Mouse (Mus musculus): ENCODE measurements around the gene Arl15. TPM values are rescaled to one million over a fixed set of nuclear protein-coding genes. Genes with fewer than 3 reads are reported as not detected.
A peak's percentile ranks its signal among the peaks of the same experiment; 100 is the strongest.

Arl15 gene
- total RNA-seq, 2 experiments from 2014 or later, result 5.9 to 8.2 TPM

DNA sequence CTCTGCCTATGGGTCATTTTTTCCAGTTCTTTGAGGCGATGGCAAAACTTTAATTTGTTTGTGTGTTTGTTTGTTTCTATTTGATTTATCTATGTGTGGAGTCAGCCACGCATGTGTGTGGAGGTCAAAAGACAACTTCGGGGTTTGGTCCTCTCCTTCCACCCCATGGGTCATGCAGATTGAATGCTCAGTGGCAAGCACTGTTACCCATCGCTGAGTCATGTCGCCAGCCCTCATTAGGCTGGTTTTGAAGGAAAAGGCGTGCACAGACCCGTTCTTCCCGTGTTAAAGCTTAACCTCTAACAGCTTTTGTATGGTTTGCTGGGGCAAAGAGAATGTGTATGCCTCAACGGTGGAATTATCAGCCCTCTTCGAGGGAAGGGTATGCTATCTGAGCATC is 315.1 kb downstream of the Arl15 start:
- intact Hi-C loops (cut with DNase I; ENCODE audit: low total_unique reads), result no loop called here

DNA sequence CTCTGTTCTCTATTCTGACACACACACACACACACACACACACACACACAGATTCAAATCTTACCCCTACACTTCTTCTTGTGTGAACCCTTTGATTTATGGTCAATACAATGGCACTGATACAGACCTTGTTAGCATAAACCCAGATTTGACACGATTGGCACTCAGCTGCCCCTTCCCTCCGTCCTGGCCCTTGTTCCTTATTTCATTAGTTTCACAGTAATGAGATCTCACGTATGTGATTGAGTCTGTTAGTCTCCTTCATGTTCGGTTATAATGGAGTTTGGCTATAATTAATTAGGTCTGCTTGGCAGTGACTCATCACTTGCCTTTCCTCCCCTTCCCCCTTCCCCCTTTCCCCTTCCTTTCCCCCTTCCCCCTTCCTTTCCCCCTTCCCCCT is 315.5 kb downstream of the Arl15 start:
- intact Hi-C loops (cut with DNase I; ENCODE audit: low total_unique reads), result no loop called here
- DNase-seq, result no peak

More for the DNA sequence above, 315.1 kb downstream of the Arl15 start:
- no peak for DNase-seq

DNA sequence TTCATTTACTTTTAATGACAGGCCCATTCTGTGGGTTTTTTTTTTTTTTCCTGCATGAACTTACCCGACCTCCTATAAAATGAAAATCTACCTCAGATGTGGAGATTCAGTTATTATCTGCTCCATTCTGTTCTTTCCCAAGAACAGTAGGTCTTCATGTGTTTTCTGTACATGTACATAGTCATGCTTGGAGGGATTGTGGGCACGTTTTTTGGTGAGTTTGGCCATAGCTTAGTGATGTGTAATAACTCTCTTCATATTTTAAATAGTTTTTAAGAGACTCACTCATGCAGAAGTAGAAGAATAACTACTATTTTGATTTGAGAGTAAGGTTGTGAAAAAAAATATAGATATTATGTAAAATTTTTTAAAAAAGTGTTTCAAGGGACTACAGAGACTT is 319.2 kb downstream of the Arl15 start:
- no peak for DNase-seq
- intact Hi-C loops (cut with DNase I; ENCODE audit: low total_unique reads), result no loop called here

DNA sequence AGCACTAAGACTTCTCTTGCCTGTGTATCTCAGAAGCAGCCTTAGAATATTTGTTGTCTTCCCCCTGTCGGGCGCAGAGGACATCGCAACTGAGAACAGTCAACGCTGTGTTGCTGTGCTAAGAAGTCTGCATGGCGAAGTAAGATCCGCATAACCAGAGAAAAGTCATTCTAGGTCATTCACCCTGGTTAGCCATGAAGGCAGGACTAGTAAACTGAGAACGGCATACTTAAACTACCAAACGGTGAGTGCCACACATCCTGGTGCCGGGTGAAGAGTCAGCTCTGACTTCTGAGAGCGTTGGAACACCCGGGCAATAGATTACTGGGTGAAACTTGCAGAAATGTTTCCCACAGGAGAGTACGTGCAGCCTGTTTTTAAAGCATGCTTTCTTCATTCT is 320.3 kb downstream of the Arl15 start:
- no peak for DNase-seq
- intact Hi-C loops (cut with DNase I; ENCODE audit: low total_unique reads), result no loop called here

DNA sequence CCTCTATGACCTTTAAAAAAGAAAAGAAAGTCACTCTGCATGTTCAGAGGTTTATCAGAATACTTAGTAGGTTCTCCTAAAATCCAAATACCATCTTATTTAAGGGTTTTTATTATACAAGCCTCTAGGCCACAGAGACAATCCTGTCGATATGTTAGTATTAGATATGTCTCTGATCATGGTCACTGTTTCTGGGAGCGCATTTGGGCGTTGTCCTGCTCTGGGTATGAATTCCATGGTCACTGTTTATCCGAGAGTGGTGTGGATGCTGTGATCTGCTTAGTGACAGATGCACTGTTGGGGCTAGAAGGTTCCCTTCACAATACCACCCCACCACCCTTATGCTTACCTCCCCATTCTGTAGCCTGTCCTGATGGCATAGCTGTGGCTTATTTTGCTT is 320.8 kb downstream of the Arl15 start:
- DNase-seq, result no peak
- intact Hi-C loops (cut with DNase I; ENCODE audit: low total_unique reads), result no loop called here

DNA sequence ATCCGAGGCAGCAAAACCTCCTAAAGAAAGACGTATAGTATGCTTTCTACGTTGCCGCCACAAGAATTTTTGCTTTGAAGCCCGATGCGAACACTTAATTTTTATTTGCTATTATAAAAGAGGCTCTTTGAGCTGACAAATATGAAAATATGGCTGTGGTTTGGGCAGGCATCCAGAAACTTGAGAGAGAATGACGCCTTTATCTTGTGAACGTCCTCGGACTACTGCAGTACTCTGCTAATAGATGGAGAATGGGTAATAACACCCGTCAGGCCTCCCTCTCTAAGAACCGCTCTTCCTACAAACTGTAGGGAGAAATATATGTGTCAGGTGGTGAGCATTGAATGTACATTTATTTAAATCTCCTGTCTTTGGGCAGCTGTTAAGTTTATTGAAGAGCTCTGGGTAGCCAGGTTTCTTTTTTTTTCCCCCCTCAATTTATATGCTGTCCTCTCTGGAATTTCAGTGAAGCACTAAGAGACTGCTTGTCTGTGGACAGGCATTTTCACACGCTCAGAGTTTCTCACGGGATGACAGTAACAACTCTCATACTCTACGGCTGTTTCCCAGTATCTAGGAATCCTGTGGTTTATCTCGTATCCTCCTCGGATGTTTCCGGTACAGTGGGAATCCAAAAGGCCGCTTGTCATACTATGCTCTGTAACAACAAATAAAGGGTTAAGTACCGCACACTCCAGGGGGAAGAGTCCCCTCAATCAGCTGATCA is 324.0 kb downstream of the Arl15 start:
- no peak for DNase-seq
- intact Hi-C loops (cut with DNase I; ENCODE audit: low total_unique reads), result no loop called here

DNA sequence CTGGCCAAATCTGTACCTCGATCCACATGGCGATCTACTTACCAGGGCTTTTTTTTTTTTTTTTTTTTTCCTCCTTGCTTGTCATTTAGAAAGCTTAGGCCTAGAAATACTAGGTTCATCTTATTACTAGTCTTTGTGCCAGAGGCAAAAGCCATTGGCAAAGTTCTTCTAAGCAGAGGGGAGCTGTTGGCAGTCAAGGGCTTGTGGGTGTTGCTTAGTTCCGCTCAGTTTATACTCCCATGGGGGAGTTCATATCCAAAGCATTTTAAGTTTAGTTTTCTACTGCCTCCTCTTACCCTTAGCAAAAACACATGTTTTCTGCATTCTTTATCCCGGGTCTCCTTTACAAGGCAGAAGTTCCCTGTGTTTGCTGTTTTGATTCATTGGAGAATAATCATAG is 325.5 kb downstream of the Arl15 start:
- DNase-seq, result peak; percentile 37

DNA sequence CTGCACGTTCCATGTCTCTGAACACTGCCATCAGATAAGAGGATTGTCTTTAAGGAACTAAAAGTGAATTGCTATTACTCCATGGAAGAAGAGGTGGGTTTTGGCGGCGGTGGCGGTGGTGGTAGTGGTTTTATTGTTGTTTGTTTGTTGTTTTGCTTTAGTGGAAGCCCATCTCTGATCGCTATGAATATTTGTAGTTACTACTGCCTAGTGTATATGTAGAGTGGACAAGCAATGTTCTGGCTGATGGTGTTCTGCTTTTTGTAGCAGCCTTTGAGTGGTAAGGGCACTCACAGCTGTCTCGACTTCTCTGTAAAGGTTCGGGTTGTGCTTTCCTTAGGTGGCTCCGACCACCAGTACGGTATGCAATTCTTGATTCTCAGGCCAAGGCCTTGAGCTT is 327.3 kb downstream of the Arl15 start:
- intact Hi-C loops (cut with DNase I; ENCODE audit: low total_unique reads), result no loop called here
- no peak for DNase-seq

More for the DNA sequence above, 325.5 kb downstream of the Arl15 start:
- intact Hi-C loops (cut with DNase I; ENCODE audit: low total_unique reads), result no loop called here

DNA sequence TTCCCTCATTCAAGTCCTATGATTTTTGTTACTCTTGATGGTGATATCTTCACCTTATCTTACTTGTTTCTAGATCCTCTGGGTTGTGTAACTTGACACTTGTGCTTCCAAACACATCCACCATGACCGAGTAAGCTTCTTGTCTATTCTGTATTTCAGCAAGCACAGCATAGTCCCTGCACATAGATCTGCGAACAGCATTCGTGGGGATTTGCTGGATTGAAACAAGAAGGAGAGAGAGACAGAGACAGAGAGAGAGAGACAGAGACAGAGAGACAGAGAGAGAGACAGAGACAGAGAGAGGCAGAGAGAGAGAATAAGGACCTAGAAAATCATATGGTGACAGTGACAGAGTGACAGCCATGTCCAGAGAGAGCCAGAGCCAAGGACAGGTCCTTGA is 329.1 kb downstream of the Arl15 start:
- intact Hi-C loops (cut with DNase I; ENCODE audit: low total_unique reads), result no loop called here
- DNase-seq, result no peak

DNA sequence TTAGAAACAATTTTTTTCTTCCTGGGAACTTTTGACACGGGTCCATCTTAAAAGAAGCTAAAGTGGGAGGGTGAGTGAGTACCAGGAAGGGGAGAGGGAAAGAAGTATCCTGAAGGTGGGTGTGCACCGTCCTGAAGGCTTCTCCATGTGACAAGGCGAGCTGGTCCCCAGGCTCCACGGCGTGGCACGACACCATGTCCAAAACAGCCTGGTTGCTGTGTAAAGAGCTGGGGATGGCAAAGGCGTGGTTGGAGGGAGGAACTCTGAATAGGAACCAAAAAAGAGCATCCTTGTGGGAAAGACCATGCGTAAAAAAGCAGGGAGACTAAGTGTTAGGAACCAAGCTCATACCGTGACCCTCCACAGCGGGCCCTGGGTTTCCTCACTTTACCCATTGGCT is 330.1 kb downstream of the Arl15 start:
- intact Hi-C loops (cut with DNase I; ENCODE audit: low total_unique reads), result no loop called here
- DNase-seq, result no peak

DNA sequence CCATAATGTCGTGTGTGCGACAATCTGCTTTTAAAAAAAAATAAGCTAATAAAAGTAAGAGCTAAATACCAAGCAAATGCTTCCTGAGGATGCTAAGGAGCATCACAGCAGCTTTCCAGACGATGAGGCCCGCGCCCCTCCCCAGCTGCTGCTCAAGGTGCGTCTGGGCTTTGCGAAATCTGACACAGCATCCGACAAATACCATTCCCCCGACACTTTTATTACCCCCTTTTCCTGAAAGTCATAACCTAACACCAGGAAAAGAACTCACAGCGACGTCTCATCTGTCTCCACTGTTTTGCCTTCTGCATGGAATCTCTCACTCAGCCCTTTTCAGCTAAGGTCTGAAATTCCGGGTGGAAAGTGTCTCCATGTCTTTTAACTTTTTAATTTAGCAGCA is 330.7 kb downstream of the Arl15 start:
- intact Hi-C loops (cut with DNase I; ENCODE audit: low total_unique reads), result no loop called here
- no peak for DNase-seq

DNA sequence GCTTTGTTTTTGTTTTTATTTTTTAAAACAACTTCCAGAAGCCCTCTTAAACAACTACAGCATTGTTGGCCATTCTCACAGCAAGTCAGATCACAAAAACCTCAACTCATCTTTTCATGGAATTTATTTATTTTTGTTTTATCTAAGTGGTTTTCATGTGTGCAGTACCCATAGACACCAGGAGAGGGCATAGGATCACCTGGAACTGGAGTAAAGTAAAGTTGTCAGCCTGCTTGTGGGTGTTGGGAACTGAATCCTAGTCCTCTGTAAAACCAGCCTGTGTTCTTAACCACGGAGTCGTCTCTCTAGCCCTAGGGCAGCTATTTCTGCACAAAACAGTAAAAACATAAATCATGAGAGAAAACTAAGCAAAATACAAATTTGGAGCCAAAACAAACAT is 334.1 kb downstream of the Arl15 start:
- DNase-seq, result no peak
- intact Hi-C loops (cut with DNase I; ENCODE audit: low total_unique reads), result no loop called here

DNA sequence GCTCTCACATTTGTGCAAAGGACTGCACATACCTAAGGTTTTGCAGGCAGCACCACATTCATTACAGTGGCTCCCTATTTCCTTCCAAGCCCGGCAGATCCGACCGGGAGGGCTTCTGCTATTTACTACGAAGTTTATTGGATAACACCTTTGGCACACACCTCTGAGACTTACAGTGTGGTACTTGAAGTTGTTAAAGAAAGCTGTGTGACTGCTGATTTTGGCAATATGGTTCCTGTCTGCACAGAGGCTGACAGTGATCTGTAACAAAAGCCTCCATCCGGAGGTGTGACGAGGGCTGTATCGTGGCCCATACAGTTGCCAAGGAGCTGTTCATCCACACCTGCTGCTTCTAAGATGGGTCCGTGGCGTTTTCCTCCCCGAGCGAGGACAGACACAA is 335.7 kb downstream of the Arl15 start:
- intact Hi-C loops (cut with DNase I; ENCODE audit: low total_unique reads), result no loop called here
- DNase-seq, result no peak

DNA sequence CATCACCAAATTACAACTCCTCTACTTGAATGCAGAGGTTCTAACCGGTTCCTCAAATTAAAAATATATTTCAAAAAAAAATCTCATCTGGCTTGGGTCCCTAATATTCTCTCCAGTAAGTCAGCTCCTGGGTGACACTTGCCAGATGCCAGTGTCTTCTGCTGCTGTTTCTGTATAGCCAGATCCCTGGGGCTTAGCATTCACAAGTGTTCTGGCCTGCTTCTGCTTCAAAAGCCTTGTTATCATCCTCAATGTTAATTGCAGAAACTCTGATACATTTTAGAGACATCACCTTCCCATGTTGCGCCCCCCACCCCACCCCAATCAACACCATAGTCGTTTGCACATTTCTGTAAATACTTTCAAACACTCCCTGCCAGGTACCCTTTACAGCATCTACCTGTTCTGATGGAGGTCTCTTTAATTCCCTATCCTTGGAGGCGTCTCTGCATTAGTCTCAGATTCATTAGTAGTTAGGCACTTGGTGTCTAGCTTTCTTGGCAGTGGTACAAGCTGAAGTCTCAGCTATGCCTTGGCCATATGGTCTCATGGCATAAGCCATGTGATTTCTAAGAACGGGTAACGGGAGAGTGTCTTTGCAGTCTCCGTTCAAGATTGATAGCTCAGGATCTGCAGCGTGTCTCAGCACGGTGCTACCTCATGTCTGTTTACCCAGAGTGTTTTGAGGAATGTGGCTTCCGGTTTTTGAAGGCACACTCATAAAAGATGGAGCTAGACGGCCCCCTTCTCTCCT is 336.4 kb downstream of the Arl15 start:
- intact Hi-C loops (cut with DNase I; ENCODE audit: low total_unique reads), result no loop called here

DNA sequence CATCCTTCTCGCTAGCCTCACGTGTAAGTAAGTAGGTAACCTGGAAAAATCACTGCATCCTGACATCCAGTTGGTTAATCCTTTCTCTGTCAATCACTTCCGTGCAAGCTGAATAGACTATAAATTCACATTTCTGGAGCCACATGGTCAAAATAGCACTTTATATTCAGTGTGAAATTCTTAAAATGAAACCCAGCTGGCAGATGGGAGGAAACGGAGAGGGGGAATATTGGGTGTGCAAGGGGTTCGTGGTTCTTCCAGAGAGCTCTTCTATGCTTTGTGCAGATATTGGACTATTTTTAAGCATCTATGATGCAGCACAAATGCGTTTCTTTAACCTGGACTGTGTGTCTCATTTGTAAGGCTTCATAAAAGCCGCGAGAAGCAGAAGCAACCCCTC is 344.6 kb downstream of the Arl15 start:
- intact Hi-C loops (cut with DNase I; ENCODE audit: low total_unique reads), result no loop called here
- DNase-seq, result no peak

More for the DNA sequence above, 336.4 kb downstream of the Arl15 start:
- no peak for DNase-seq

DNA sequence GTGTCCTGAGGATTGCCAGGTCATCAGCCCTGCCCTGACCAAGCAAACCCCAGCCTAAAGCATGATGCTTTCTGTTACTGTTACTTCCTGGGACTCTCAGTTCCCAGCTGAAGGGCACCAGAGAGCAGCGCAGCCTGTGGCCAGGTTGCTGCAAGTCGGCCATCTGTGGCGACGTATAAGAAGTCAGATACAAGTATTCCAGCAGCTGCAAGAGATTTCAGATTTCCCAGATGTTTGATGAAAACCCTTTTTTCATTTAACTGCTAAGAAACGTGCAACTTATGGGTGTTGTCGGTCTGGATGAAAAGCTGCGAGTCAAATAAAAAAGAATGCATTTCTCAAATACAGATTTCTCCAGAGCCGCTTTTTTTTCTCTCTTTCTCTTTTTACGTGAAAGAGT is 345.3 kb downstream of the Arl15 start:
- intact Hi-C loops (cut with DNase I; ENCODE audit: low total_unique reads), result no loop called here
- peak; percentile 19 for DNase-seq

DNA sequence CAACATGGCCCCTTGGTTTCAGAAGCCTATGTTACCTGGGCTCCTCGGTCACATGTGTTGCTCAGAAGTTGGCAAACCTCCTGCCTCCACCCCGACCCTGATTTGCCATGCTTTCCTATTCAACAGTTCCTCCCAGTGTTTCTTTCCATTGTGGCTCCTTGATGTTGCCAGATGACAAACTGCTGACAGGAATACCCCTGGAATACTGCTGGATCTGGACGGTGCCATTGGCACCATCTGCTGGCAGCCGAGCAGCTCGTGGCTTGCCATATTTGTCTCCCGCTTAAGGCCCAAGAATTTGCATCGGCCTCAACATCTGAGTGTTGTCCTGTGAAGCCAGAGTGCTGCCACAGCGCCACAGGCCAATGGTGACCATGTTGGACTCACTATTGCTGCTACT is 348.5 kb downstream of the Arl15 start:
- intact Hi-C loops (cut with DNase I; ENCODE audit: low total_unique reads), result no loop called here
- no peak for DNase-seq

DNA sequence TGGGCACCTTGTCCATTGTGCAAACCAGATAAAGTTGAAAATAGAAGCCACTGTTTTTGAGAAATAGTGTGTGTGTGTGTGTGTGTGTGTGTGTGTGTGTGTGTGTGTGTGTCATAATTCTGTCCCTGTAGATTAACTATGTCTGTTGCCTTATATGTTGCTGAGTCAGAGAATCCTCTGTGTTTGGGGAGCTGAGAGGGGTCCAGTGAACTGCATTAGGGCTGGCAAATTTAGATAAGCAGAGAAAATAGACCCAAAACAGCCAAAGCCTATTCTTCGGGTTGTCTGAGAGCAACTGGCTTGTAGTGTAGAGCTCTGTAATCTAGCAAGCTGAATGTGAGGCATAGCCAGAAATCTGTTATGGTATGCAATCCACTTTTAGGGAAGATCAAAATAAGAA is 348.9 kb downstream of the Arl15 start:
- intact Hi-C loops (cut with DNase I; ENCODE audit: low total_unique reads), result no loop called here

DNA sequence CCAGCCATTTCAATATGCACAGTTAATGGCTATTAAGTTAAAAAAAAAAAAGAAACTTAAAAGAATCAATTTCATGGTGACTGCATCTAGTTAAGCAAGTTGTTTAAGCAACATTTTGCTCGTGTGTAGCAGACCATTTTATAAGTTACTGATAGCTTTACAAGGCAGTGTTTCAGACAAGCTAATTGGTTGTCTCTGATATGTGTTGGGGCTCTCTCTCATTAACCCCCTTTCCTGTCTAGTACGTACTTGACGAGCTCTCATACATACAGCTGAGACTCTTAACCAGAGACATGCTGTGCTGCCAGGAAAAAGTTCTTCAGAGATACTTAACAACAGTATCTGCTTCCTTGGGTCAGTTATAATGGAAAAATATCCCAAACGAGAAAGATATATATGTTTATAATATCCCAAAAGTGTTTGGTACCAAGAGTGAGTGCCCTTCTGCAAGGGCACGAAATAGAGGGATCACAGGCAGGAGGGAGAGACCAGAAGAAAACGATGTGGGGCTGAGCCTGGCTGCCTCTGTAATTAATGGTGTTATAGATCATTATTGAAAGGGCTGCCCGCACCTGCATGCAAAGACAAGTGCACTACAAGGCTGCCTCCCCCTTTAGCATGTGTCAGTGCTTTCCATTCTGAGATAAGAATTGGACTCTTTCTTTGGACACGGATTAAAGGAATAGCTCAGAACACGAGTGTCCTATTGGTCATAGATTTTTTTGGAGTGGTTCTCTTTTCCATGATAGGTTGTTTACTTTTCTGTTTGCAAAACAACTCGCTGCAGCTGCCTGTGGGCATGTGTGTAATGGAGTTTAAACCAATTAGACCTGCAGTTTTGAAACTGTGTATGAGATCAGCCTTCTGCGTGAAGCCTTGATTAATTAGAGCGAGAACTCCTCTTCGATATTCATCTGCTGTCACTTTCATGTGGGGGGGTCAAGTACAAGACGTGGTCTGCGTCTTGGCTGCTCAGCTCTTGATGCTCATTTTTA is 350.0 kb downstream of the Arl15 start:
- no peak for DNase-seq
- intact Hi-C loops (cut with DNase I; ENCODE audit: low total_unique reads), result no loop called here

More for the DNA sequence above, 348.9 kb downstream of the Arl15 start:
- no peak for DNase-seq

DNA sequence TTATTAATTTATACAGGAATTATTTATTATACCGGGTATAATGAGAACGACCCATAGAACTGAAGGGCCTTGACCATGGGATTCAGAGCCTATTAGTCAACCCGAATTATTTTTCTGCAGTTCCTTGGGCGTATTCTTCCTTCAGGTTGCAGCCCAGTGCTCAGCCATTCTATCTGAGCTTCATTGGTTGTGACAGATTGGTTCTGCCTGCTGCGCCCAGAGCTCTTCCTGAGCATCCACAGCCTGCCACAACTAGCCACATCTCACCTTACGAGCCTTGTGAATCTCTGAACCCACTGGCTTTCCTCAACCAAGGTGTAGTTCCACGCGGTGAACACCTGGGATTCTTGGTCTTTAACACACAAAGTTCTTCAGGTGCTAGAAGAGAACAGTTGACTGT is 350.9 kb downstream of the Arl15 start:
- DNase-seq, result no peak
- intact Hi-C loops (cut with DNase I; ENCODE audit: low total_unique reads), result no loop called here
